Mouse (Mus musculus) olfactory bulb, adult 2 months (tissue): Measurements from ENCODE around the gene Slmap.

Experiments used
- CTCF ChIP-seq: fragments of 200-500 bp; IDR thresholded peaks from 2 replicates; pipeline ENCODE4 v1.5.1; 2012; ENCODE audit warnings: low read depth, mild to moderate bottlenecking, low read length, moderate library complexity; ENCODE audit not compliant: insufficient read depth
- POLR2A ChIP-seq: fragments of 200-500 bp; IDR thresholded peaks from 2 replicates; pipeline ENCODE4 v1.6.1; 2012; ENCODE audit warnings: mild to moderate bottlenecking, low read depth, low read length, moderate library complexity; ENCODE audit not compliant: insufficient read depth

- TF ChIP-seq CTCF (no peak), POLR2A (no peak)
These were observed 68.8 kb downstream of the Slmap start for GRCm38 (mm10) chr14:26465898-26466297.
